Mouse (Mus musculus): ENCODE data around the gene Serpina16. TPM values are rescaled to one million over a fixed set of nuclear protein-coding genes. Genes with fewer than 3 reads are reported as not detected.
"Not testable (repeated sequence)": the region's sequence is repeated elsewhere in the genome, so short reads cannot be mapped to it uniquely, and the experiment has no call there.

The Serpina16 gene
- polyA plus RNA-seq, 1 experiment from 2014 or later: 0.50 TPM

DNA sequence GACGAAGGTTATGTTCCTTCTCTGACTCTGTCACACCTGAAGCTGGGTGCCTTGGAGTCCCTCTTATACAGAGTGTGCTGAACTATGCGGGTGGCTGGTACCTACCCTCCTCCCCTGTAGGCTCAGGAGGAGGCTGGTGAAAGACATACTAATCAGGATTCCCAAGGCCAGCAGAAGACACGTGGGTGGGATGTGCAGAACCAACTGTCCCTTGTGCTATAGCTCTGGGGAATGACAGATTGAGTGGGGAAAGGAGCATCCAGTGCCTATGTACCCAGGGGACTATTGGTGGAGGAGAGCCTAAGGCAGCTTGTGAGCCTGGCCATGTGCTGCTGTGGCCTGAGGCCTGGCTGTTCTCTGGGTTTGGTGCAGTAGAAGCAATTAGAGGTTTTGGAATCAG, 10.1 kb upstream of the Serpina16 start:
- H3K9ac ChIP-seq (ENCODE audit: low read length): no peak overlapping the region
- no peak overlapping the region for H3K4me3 ChIP-seq (replicated peaks; ENCODE audit: low read length)
- no peaks in the 10 kb centered on the region for H3K4me1 ChIP-seq (ENCODE audit: control insufficient read depth, insufficient read depth, low read length)
- H3K4me2 ChIP-seq (ENCODE audit: low read depth, low read length): no peak overlapping the region
- 79% methylated on average over 3 of the region's 3 CpGs for WGBS
- H3K27ac ChIP-seq (ENCODE audit: low read length): no peak overlapping the region
- H3K27me3 ChIP-seq (ENCODE audit: control insufficient read depth, insufficient read depth, low read length): no peaks in the 10 kb centered on the region
- ATAC-seq (ENCODE audit: insufficient read depth, low FRiP score): no peak
- no peaks in the 10 kb centered on the region for H3K36me3 ChIP-seq (ENCODE audit: control insufficient read depth, insufficient read depth, low read length)
- no peaks in the 10 kb centered on the region for H3K9me3 ChIP-seq (replicated peaks; ENCODE audit: control insufficient read depth, low read length)

DNA sequence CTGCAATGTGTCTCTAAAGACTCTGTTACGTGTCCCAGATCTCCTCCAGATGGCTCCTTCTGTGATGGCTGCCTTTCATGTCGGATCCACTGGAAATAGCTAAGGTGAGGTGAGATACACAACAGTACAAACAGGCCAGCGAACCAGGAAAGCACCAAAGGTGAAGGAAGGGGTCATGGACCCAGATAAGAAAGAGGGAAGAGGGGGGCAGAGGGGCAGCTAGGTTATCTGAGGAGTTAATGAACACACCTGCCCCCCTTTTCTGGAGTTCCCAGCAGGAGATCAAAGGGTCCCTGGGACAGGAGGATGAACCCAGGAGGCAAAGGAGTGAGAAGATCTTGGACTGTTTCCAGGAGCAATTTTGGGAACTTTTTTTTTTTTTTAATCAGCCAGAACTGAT, 9.4 kb upstream of the Serpina16 start:
- ATAC-seq (ENCODE audit: insufficient read depth, low FRiP score): no peak
- Histone ChIP-seq H3K4me3 (replicated peaks; ENCODE audit: low read length) (no peak overlapping the region), H3K4me2 (ENCODE audit: low read depth, low read length) (no peak overlapping the region), H3K9me3 (replicated peaks; ENCODE audit: control insufficient read depth, low read length) (no peaks in the 10 kb centered on the region), H3K4me1 (ENCODE audit: control insufficient read depth, insufficient read depth, low read length) (no peaks in the 10 kb centered on the region), H3K27ac (ENCODE audit: low read length) (no peak overlapping the region), H3K9ac (ENCODE audit: low read length) (no peak overlapping the region), H3K36me3 (ENCODE audit: control insufficient read depth, insufficient read depth, low read length) (no peaks in the 10 kb centered on the region), H3K27me3 (ENCODE audit: control insufficient read depth, insufficient read depth, low read length) (no peaks in the 10 kb centered on the region)
- whole genome bisulfite sequencing: 32% methylated on average over 3 of the region's 3 CpGs

DNA sequence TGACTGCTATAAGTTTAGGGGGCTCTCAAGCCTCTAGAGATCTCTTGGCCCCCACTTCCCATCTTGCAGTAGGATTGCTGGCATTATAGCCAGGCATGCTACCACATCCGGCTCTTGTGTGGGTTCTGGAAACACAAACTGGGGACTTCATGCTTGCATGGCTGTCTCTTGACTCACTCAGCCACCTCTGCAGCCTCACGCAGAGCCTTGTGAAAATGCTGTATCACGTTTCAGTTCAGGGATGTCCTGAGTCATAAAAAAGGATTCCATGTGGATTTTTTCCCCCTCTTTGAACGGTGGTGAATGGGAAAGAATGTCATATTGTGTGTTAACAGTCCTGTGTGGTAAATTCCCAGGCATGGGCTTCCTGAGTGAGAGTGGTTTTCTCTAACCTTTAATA, 7.8 kb upstream of the Serpina16 start:
- no peaks in the 10 kb centered on the region for H3K27me3 ChIP-seq (ENCODE audit: control insufficient read depth, insufficient read depth, low read length)
- no peak overlapping the region for H3K4me3 ChIP-seq (replicated peaks; ENCODE audit: low read length)
- no peaks in the 10 kb centered on the region for H3K9me3 ChIP-seq (replicated peaks; ENCODE audit: control insufficient read depth, low read length)
- H3K27ac ChIP-seq (ENCODE audit: low read length): no peak overlapping the region
- H3K4me2 ChIP-seq (ENCODE audit: low read depth, low read length): no peak overlapping the region
- ATAC-seq (ENCODE audit: insufficient read depth, low FRiP score): no peak
- 49% methylated on average over 4 of the region's 4 CpGs for WGBS
- H3K36me3 ChIP-seq (ENCODE audit: control insufficient read depth, insufficient read depth, low read length): no peaks in the 10 kb centered on the region
- no peaks in the 10 kb centered on the region for H3K4me1 ChIP-seq (ENCODE audit: control insufficient read depth, insufficient read depth, low read length)
- H3K9ac ChIP-seq (ENCODE audit: low read length): no peak overlapping the region

DNA sequence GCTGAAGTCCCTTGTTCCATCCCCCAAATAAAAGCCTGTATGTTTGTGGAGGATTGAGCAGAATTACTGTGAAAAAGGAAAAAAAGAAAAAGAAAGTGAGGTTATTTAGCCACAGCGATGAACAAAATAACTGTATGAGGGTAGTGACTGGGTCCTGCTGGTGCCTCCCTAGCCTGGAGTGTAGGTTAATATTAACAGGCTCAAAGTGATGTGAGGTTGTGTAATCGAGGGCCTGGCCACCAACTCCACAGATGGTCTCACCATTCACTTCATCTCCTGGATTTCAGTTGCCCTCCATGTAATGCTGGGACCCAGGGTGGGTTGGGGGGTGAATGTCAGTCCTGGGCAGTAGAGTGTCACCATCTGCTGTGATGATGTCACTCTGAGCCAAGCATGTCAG, 5.8 kb upstream of the Serpina16 start:
- Histone ChIP-seq H3K4me1 (ENCODE audit: control insufficient read depth, insufficient read depth, low read length) (no peaks in the 10 kb centered on the region), H3K4me2 (ENCODE audit: low read depth, low read length) (no peak overlapping the region), H3K9me3 (replicated peaks; ENCODE audit: control insufficient read depth, low read length) (no peaks in the 10 kb centered on the region), H3K27me3 (ENCODE audit: control insufficient read depth, insufficient read depth, low read length) (no peaks in the 10 kb centered on the region), H3K36me3 (ENCODE audit: control insufficient read depth, insufficient read depth, low read length) (no peaks in the 10 kb centered on the region), H3K4me3 (replicated peaks; ENCODE audit: low read length) (no peak overlapping the region), H3K9ac (ENCODE audit: low read length) (no peak overlapping the region), H3K27ac (ENCODE audit: low read length) (no peak overlapping the region)
- ATAC-seq (ENCODE audit: insufficient read depth, low FRiP score): no peak
- WGBS: 54% methylated on average over 2 of the region's 2 CpGs

DNA sequence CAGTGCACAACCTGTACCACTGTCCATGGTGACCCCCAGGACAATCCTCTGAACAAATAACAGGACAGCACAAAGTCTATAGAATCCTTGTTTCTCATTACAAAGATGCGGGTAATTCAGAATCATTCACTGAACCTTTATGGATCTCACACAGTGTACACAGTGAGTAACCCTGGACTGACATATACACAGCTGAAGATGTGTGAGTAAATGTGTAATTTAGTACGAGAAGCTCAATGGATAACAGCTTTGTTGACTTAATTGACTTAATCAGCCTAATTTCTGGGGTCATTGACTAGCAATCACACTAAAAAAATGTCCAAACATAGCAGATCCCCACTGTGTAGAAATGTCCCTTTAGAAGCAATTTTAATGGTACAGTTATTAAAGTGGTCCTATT, 5.2 kb upstream of the Serpina16 start:
- no peak for ATAC-seq (ENCODE audit: insufficient read depth, low FRiP score)
- Histone ChIP-seq H3K27ac (ENCODE audit: low read length) (no peak overlapping the region), H3K4me1 (ENCODE audit: control insufficient read depth, insufficient read depth, low read length) (no peaks in the 10 kb centered on the region), H3K9me3 (replicated peaks; ENCODE audit: control insufficient read depth, low read length) (no peaks in the 10 kb centered on the region), H3K36me3 (ENCODE audit: control insufficient read depth, insufficient read depth, low read length) (no peaks in the 10 kb centered on the region), H3K9ac (ENCODE audit: low read length) (no peak overlapping the region), H3K27me3 (ENCODE audit: control insufficient read depth, insufficient read depth, low read length) (no peaks in the 10 kb centered on the region), H3K4me2 (ENCODE audit: low read depth, low read length) (no peak overlapping the region), H3K4me3 (replicated peaks; ENCODE audit: low read length) (no peak overlapping the region)
- 70% methylated on average over 2 of the region's 2 CpGs for WGBS

DNA sequence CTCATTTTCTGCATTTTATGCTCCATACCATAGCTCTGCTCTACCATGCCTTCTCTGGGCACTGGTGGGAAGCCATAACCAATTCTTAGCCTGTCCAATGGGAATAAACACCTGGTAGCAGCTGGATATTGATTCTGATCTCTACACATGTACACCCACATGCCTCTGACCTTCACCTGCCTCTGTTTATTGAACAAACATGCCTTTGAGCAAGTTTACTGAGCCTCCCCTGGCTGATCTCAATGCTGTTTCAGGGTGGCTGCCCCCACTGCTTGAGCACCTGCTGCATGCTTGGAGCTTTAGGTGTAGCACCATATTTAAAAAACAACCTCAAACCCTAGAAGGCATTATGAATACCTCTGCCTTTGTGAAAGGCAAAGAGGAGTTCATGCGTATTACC, 3.9 kb upstream of the Serpina16 start:
- H3K36me3 ChIP-seq (ENCODE audit: control insufficient read depth, insufficient read depth, low read length); H3K9ac ChIP-seq (ENCODE audit: low read length); H3K4me2 ChIP-seq (ENCODE audit: low read depth, low read length); H3K27ac ChIP-seq (ENCODE audit: low read length); H3K4me1 ChIP-seq (ENCODE audit: control insufficient read depth, insufficient read depth, low read length); H3K27me3 ChIP-seq (ENCODE audit: control insufficient read depth, insufficient read depth, low read length); H3K9me3 ChIP-seq (replicated peaks; ENCODE audit: control insufficient read depth, low read length); H3K4me3 ChIP-seq (replicated peaks; ENCODE audit: low read length): not testable (repeated sequence)
- WGBS: 90% methylated on average over 1 of the region's 1 CpGs
- peak; percentile 58; the same call in 1 of the 2 replicates for ATAC-seq (ENCODE audit: insufficient read depth, low FRiP score)

DNA sequence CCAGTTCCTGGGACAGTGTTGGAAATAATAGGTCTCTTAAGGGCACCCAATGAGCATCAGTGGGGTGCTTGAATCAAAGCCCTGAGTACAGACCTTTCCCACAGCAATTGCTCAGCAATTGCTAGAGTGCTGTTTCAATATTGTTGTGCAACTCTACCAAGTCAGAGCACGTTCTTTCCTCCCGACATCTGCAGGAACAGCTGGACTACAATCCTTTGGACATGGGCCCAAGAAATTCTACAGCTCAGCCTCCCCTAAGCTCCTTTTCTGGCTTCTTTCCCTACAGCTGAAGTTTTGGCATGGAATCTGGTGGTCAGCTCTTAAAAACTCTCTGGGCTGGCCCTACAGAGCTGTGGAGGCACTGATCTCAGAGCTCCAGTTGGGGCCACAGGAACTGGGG, 2.8 kb downstream of the Serpina16 start:
- H3K4me1 ChIP-seq (ENCODE audit: control insufficient read depth, insufficient read depth, low read length): no peaks in the 10 kb centered on the region
- H3K27ac ChIP-seq (ENCODE audit: low read length): no peak overlapping the region
- no peak overlapping the region for H3K9ac ChIP-seq (ENCODE audit: low read length)
- H3K36me3 ChIP-seq (ENCODE audit: control insufficient read depth, insufficient read depth, low read length): no peaks in the 10 kb centered on the region
- WGBS: 71% methylated on average over 2 of the region's 2 CpGs
- no peak overlapping the region for H3K4me2 ChIP-seq (ENCODE audit: low read depth, low read length)
- H3K27me3 ChIP-seq (ENCODE audit: control insufficient read depth, insufficient read depth, low read length): no peaks in the 10 kb centered on the region
- no peaks in the 10 kb centered on the region for H3K9me3 ChIP-seq (replicated peaks; ENCODE audit: control insufficient read depth, low read length)
- H3K4me3 ChIP-seq (replicated peaks; ENCODE audit: low read length): no peak overlapping the region
- ATAC-seq (ENCODE audit: insufficient read depth, low FRiP score): 0 out of 2 replicates have a peak, but pooled peaks have one; percentile 33

DNA sequence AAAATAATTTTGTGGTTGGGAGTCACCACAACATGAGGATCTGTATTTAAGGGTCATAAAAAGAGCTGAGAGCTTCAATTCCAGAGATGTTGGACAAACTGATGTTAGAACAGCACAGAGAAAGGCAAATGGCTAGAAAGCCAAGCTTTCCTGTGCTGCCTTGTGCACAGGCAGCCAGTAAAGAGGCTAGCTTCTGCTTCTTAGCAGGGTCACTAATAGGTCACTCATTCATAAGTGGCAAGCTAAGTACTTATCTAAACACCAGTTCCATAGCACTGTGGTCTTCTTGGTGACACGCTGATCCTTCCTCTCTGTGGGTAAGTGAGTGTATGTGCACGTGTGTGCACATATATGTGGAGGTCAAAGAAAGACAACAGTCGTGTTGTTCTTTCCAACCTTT, 4.5 kb downstream of the Serpina16 start:
- no peak overlapping the region for H3K4me3 ChIP-seq (replicated peaks; ENCODE audit: low read length)
- no peak overlapping the region for H3K27ac ChIP-seq (ENCODE audit: low read length)
- ATAC-seq (ENCODE audit: insufficient read depth, low FRiP score): no peak
- no peaks in the 10 kb centered on the region for H3K36me3 ChIP-seq (ENCODE audit: control insufficient read depth, insufficient read depth, low read length)
- no peak overlapping the region for H3K9ac ChIP-seq (ENCODE audit: low read length)
- no peaks in the 10 kb centered on the region for H3K27me3 ChIP-seq (ENCODE audit: control insufficient read depth, insufficient read depth, low read length)
- no peaks in the 10 kb centered on the region for H3K4me1 ChIP-seq (ENCODE audit: control insufficient read depth, insufficient read depth, low read length)
- H3K9me3 ChIP-seq (replicated peaks; ENCODE audit: control insufficient read depth, low read length): no peaks in the 10 kb centered on the region
- H3K4me2 ChIP-seq (ENCODE audit: low read depth, low read length): no peak overlapping the region
- 53% methylated on average over 3 of the region's 3 CpGs for WGBS

DNA sequence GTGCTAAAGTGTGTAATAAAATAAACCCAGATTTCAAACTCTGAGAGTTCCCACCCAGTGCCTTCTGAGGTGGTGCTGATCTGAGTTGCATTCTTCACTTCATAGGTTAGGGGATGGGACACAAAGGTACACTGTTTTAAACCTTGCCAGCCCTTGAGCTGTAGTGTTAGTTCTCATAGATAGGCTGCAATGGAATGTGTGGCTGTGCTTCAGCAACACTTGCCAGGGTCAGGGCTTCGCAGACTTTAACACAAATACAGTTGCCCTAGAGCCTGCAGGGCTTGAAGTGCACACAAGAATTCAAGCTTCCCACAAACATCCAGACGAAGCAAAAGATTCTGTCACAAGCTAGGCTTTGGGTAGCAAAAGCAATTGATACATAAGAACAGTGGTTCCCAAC, 5.0 kb downstream of the Serpina16 start:
- Histone ChIP-seq H3K27me3 (ENCODE audit: control insufficient read depth, insufficient read depth, low read length) (no peaks in the 10 kb centered on the region), H3K9ac (ENCODE audit: low read length) (no peak overlapping the region), H3K27ac (ENCODE audit: low read length) (no peak overlapping the region), H3K4me3 (replicated peaks; ENCODE audit: low read length) (no peak overlapping the region), H3K36me3 (ENCODE audit: control insufficient read depth, insufficient read depth, low read length) (no peaks in the 10 kb centered on the region), H3K4me2 (ENCODE audit: low read depth, low read length) (no peak overlapping the region), H3K4me1 (ENCODE audit: control insufficient read depth, insufficient read depth, low read length) (no peaks in the 10 kb centered on the region), H3K9me3 (replicated peaks; ENCODE audit: control insufficient read depth, low read length) (no peaks in the 10 kb centered on the region)
- no peak for ATAC-seq (ENCODE audit: insufficient read depth, low FRiP score)
- 54% methylated on average over 2 of the region's 2 CpGs for WGBS

DNA sequence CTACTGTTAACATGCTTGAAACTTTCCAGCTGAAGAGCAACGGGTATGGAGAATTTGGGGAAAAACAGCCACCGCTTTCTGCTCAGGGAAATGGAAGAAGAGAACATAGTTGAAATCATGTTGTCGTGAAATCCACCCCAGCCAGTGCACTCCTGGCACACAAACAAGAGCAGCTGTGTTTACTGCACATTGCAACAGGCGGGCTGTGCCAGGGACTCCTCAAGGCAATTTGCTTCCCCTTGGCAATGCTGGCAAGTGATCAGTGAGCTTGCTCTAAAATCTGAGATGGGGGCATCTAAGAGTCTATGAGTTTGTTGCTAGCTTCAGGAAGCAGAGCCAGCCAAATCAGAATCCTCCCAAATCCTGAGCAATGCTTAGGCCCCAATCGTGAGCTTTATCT, 5.6 kb downstream of the Serpina16 start:
- H3K36me3 ChIP-seq (ENCODE audit: control insufficient read depth, insufficient read depth, low read length): no peaks in the 10 kb centered on the region
- no peak overlapping the region for H3K9ac ChIP-seq (ENCODE audit: low read length)
- 72% methylated on average over 5 of the region's 5 CpGs for WGBS
- H3K4me3 ChIP-seq (replicated peaks; ENCODE audit: low read length): no peak overlapping the region
- ATAC-seq (ENCODE audit: insufficient read depth, low FRiP score): no peak
- no peaks in the 10 kb centered on the region for H3K4me1 ChIP-seq (ENCODE audit: control insufficient read depth, insufficient read depth, low read length)
- H3K9me3 ChIP-seq (replicated peaks; ENCODE audit: control insufficient read depth, low read length): no peaks in the 10 kb centered on the region
- no peak overlapping the region for H3K27ac ChIP-seq (ENCODE audit: low read length)
- no peak overlapping the region for H3K4me2 ChIP-seq (ENCODE audit: low read depth, low read length)
- no peaks in the 10 kb centered on the region for H3K27me3 ChIP-seq (ENCODE audit: control insufficient read depth, insufficient read depth, low read length)
